Mouse (Mus musculus) hematopoietic stem cell, adult 5-6 weeks (primary cell): ENCODE data around the gene Slc9c1. TPM values are rescaled to one million over a fixed set of nuclear protein-coding genes. Genes with fewer than 3 reads are reported as not detected.

ENCODE experiments used
- ATAC-seq, 2 experiments: fragments of 125-278 bp in 1 of 2; replicated peaks in 1 of 2; 2 replicates each; pipeline ENCODE4 v1.8.0; 2016 to 2017; ENCODE audit warnings: inconsistent platforms in 2 of 2, mild to moderate bottlenecking in 2 of 2, moderate number of reproducible peaks in 2 of 2, low read depth in 1 of 2, moderate TSS enrichment in 1 of 2; ENCODE audit not compliant: low FRiP score in 2 of 2, poor library complexity in 2 of 2, severe bottlenecking in 2 of 2, insufficient read depth in 1 of 2, low TSS enrichment in 1 of 2
- total RNA-seq: library from RNA; stranded (forward); fragments of 172-1452, 232-1000 nt; gene quantifications from 2 replicates; pipeline ENCODE4 v1.2.3, GENCODE M21; 2017

The Slc9c1 gene
- total RNA-seq, 1 experiment from 2014 or later: not detected

- no peak for ATAC-seq
These were observed 119.4 kb downstream of the Slc9c1 start for GRCm38 (mm10) chr16:45654465-45654864.

Other genes with a start within 250 kb of the Slc9c1 start
- gene Cd200, start 126.3 kb upstream of the Slc9c1 start, total RNA-seq: 8.8 and 15.6 TPM in 2 replicates
- not detected in 2 replicates for gene Gm609, start 42.3 kb upstream of the Slc9c1 start, total RNA-seq
- not detected in 2 replicates for gene Gm17783, start 3.3 kb upstream of the Slc9c1 start, total RNA-seq
- 4.2 and 7.8 TPM in 2 replicates for gene Gcsam, start 75.1 kb downstream of the Slc9c1 start, total RNA-seq
- gene BC016579, start 118.8 kb downstream of the Slc9c1 start, total RNA-seq: 3.9 and 8.8 TPM in 2 replicates
- 0.25 and 1.3 TPM in 2 replicates for gene Tmprss7, start 158.3 kb downstream of the Slc9c1 start, total RNA-seq
- gene Tagln3, start 189.3 kb downstream of the Slc9c1 start, total RNA-seq: not detected in 2 replicates
- gene Abhd10, start 207.6 kb downstream of the Slc9c1 start, total RNA-seq: 17.7 and 27.3 TPM in 2 replicates